Comparison of ENCODE assay signal across 8 mouse cellular contexts in genomic region chr9:79716909-79717835, GRCm38 (mm10). TPM values are rescaled to one million over a fixed set of nuclear protein-coding genes. Genes with fewer than 3 reads are reported as not detected.
DNase-seq lines count a peak whose midpoint lies in the region; ATAC-seq and TF ChIP-seq lines count a peak whose summit lies in the region.

No protein-coding gene starts in this region.

- TF ChIP-seq CTCF in lung, postnatal 0 days (IDR thresholded peaks at IDR 0.05): peak; percentile 79

- H3K4me1 ChIP-seq in hindbrain, embryonic 10.5 days (replicated peaks): peaks cover 46% of the 10 kb centered on the region
- peaks cover 19% of the 10 kb centered on the region for H3K4me1 ChIP-seq in lung, postnatal 0 days (ENCODE audit: insufficient read depth, low read depth, low read length)

- ATAC-seq in lung, postnatal 0 days: no peak
- ATAC-seq in monocyte, adult 5-6 weeks (replicated peaks; ENCODE audit: insufficient number of reproducible peaks, low FRiP score, low TSS enrichment, poor library complexity, severe bottlenecking): no peak

- TF ChIP-seq EP300 in lung, postnatal 0 days (IDR thresholded peaks at IDR 0.05): no peak

- DNase-seq in Muller cell, postnatal 12 days (ENCODE audit: inconsistent ontology term): peak; percentile 75
- DNase-seq in cerebellum, adult 8-10 months: peak; percentile 68
- DNase-seq in forelimb bud, embryonic 11.5 days (ENCODE audit: low read depth, low spot score): peak; percentile 71
- DNase-seq in hindbrain, embryonic 10.5 days (ENCODE audit: low spot score): peak; percentile 69
- peak; percentile 86 to 87 for DNase-seq in layer of hippocampus, postnatal 10 days (ENCODE audit: low spot score in 2 of 2)
- DNase-seq in lung, postnatal 0 days (ENCODE audit: low spot score): peak; percentile 87
- peak; percentile 86 to 91 for DNase-seq in right cerebral cortex, postnatal 10 days (ENCODE audit: low spot score in 2 of 2)

- H3K9ac ChIP-seq in lung, postnatal 0 days (replicated peaks; ENCODE audit: low read depth): no peak overlapping the region

- H3K9me3 ChIP-seq in hindbrain, embryonic 10.5 days: peaks cover 4% of the 10 kb centered on the region; the same call in 1 of the 2 replicates
- no peaks in the 10 kb centered on the region for H3K9me3 ChIP-seq in lung, postnatal 0 days (ENCODE audit: low read length)

- H3K4me2 ChIP-seq in lung, postnatal 0 days (replicated peaks; ENCODE audit: low read depth, low read length): peak overlapping the region; percentile 93

- WGBS in hindbrain, embryonic 10.5 days: 7% methylated on average over 23 of the region's 23 CpGs
- WGBS in lung, postnatal 0 days: 9% methylated on average over 23 of the region's 23 CpGs

- 0 out of 2 replicates have a peak overlapping the region, but pooled peaks have one; percentile 16 for H3K27ac ChIP-seq in hindbrain, embryonic 10.5 days
- H3K27ac ChIP-seq in lung, postnatal 0 days (ENCODE audit: low read length): no peak overlapping the region

- H3K36me3 ChIP-seq in hindbrain, embryonic 10.5 days: no peaks in the 10 kb centered on the region
- H3K36me3 ChIP-seq in lung, postnatal 0 days (ENCODE audit: insufficient read depth, low read length): no peaks in the 10 kb centered on the region

- peaks cover 67% of the 10 kb centered on the region for H3K27me3 ChIP-seq in hindbrain, embryonic 10.5 days (ENCODE audit: insufficient read depth, poor library complexity, severe bottlenecking)
- H3K27me3 ChIP-seq in lung, postnatal 0 days (replicated peaks; ENCODE audit: insufficient read depth, low read length): peaks cover 7% of the 10 kb centered on the region

- H3K4me3 ChIP-seq in hindbrain, embryonic 10.5 days: peak overlapping the region; percentile 59
- H3K4me3 ChIP-seq in lung, postnatal 0 days (ENCODE audit: low read depth, low read length): peak overlapping the region; percentile 45

RNA-seq across cellular contexts. Expression of gene Col12a1, which starts 1.5 kb away (rescaled TPM):
- 5.8 and 9.0 TPM in 2 replicates for polyA plus RNA-seq in hindbrain, embryonic 10.5 days (2016; fragmentation: Nextera tagmentation; extraction: Ambion mirVana)
- total RNA-seq in layer of hippocampus, postnatal 10 days (2021): 10 to 100 TPM; 10.9 to 15.5 TPM
- polyA plus RNA-seq in lung, postnatal 0 days (2015; fragmentation: Nextera tagmentation; extraction: Ambion mirVana): 11.5 and 13.3 TPM in 2 replicates
- total RNA-seq in monocyte, adult 5-6 weeks (2017): 0.29 TPM in 1 of 3 replicates, not detected in the others

RNA-seq across cellular contexts. Expression of gene Cox7a2, which starts 42.5 kb away (rescaled TPM):
- 667 and 753 TPM in 2 replicates for polyA plus RNA-seq in hindbrain, embryonic 10.5 days (2016; fragmentation: Nextera tagmentation; extraction: Ambion mirVana)
- 100 to 1,000 TPM; 306 to 341 TPM for total RNA-seq in layer of hippocampus, postnatal 10 days (2021)
- polyA plus RNA-seq in lung, postnatal 0 days (2015; fragmentation: Nextera tagmentation; extraction: Ambion mirVana): 593 and 634 TPM in 2 replicates
- 70.5 to 164 TPM (median 136 TPM) in 3 replicates for total RNA-seq in monocyte, adult 5-6 weeks (2017)
